Mouse (Mus musculus) forebrain, embryonic 16.5 days (tissue): ENCODE data around the gene Lypd6b. TPM values are rescaled to one million over a fixed set of nuclear protein-coding genes. Genes with fewer than 3 reads are reported as not detected.

Experiments
- polyA plus RNA-seq: library from polyadenylated mRNA; unstranded; fragments of >200 nt; fragmentation: Nextera tagmentation; extraction: Ambion mirVana; gene quantifications from 2 replicates; pipeline ENCODE4 v1.2.1, GENCODE M21; 2015

The Lypd6b gene
- polyA plus RNA-seq, 1 experiment from 2014 or later: 12.4 TPM

Other genes starting within 250 kb of the Lypd6b start
- gene Kif5c, start 168.4 kb upstream of the Lypd6b start, polyA plus RNA-seq: 173 and 180 TPM in 2 replicates